Mouse (Mus musculus): ENCODE data around the gene Cmtm5.
"Not testable (repeated sequence)": the region's sequence is repeated elsewhere in the genome, so short reads cannot be mapped to it uniquely, and the experiment has no call there.

The Cmtm5 gene

GRCm38 (mm10) chr14:54932645-54933150, 3.4 kb upstream of the Cmtm5 start, which contains the start of gene Il25:
Gene Il25 (plus strand): TSS chr14:54932695.
- DNase-seq (ENCODE audit: low spot score in 2 of 2), result no peak

GRCm38 (mm10) chr14:54936831-54937160, 735 bp downstream of the Cmtm5 start:
- no peak for DNase-seq (ENCODE audit: low spot score in 2 of 2)

GRCm38 (mm10) chr14:54937361-54938182, 1.5 kb downstream of the Cmtm5 start:
- no peak for DNase-seq (ENCODE audit: low spot score in 2 of 2)

GRCm38 (mm10) chr14:54938431-54939219, 2.6 kb downstream of the Cmtm5 start:
- no peak for DNase-seq (ENCODE audit: low spot score in 2 of 2)

GRCm38 (mm10) chr14:54939434-54940175, 3.5 kb downstream of the Cmtm5 start:
- peak; percentile 37 to 67 for DNase-seq (ENCODE audit: low spot score in 2 of 2)

- no peak for DNase-seq (ENCODE audit: low spot score in 2 of 2)
These were observed 4.1 kb downstream of the Cmtm5 start for GRCm38 (mm10) chr14:54940176-54940530.

- DNase-seq (ENCODE audit: low spot score in 2 of 2), result no peak
These were observed 5.2 kb downstream of the Cmtm5 start for GRCm38 (mm10) chr14:54941024-54941978.

GRCm38 (mm10) chr14:54942479-54942878, 6.4 kb downstream of the Cmtm5 start:
- DNase-seq (ENCODE audit: low spot score in 2 of 2), result no peak

GRCm38 (mm10) chr14:54943971-54944370, 7.9 kb downstream of the Cmtm5 start:
- no peak for DNase-seq (ENCODE audit: low spot score in 2 of 2)

GRCm38 (mm10) chr14:54944939-54945338, 8.9 kb downstream of the Cmtm5 start:
- DNase-seq (ENCODE audit: low spot score in 2 of 2), result no peak

- DNase-seq (ENCODE audit: low spot score in 2 of 2), result no peak
These were observed 10.1 kb downstream of the Cmtm5 start for GRCm38 (mm10) chr14:54945975-54946704.

- not testable (repeated sequence) for DNase-seq (ENCODE audit: low spot score in 2 of 2)
These were observed 10.9 kb downstream of the Cmtm5 start for GRCm38 (mm10) chr14:54947008-54947407.

- DNase-seq (ENCODE audit: low spot score in 2 of 2), result no peak
These were observed 12.7 kb downstream of the Cmtm5 start for GRCm38 (mm10) chr14:54948781-54949180.

- no peak for DNase-seq (ENCODE audit: low spot score in 2 of 2)
These were observed 14.4 kb downstream of the Cmtm5 start for GRCm38 (mm10) chr14:54950493-54950892.

- DNase-seq (ENCODE audit: low spot score in 2 of 2), result no peak
These were observed 15.5 kb downstream of the Cmtm5 start for GRCm38 (mm10) chr14:54951587-54951986.

- no peak for DNase-seq (ENCODE audit: low spot score in 2 of 2)
These were observed 17.7 kb downstream of the Cmtm5 start for GRCm38 (mm10) chr14:54953664-54954206.

- DNase-seq (ENCODE audit: low spot score in 2 of 2), result no peak
These were observed 18.4 kb downstream of the Cmtm5 start for GRCm38 (mm10) chr14:54954474-54954873.

- DNase-seq (ENCODE audit: low spot score in 2 of 2), result no peak
These were observed 19.4 kb downstream of the Cmtm5 start for GRCm38 (mm10) chr14:54955481-54955880.

GRCm38 (mm10) chr14:54956533-54956932, 20.5 kb downstream of the Cmtm5 start:
- DNase-seq (ENCODE audit: low spot score in 2 of 2), result no peak

- DNase-seq (ENCODE audit: low spot score in 2 of 2), result no peak
These were observed 22.4 kb downstream of the Cmtm5 start for GRCm38 (mm10) chr14:54958503-54958902.

All from urinary bladder, adult 18-20 months (tissue).